Mouse (Mus musculus) limb, embryonic 14.5 days (tissue): ENCODE data around the gene Tsc2. TPM values are rescaled to one million over a fixed set of nuclear protein-coding genes. Genes with fewer than 3 reads are reported as not detected.

Experiments used
- ATAC-seq: fragments of 200-750 bp; cut with Nextera tagmentation; 2 replicates; pipeline ENCODE4 v1.8.0; 2017; ENCODE audit warnings: low read depth, moderate number of reproducible peaks, moderate TSS enrichment; ENCODE audit not compliant: low FRiP score
- DNase-seq: peaks from one replicate; pipeline ENCODE4 v3.0.0-alpha.2; 2015; ENCODE audit warnings: low spot score
- H3K27ac ChIP-seq: fragments of 300-500 bp; sonication (generic); replicated peaks from 2 replicates; pipeline ENCODE4 v1.5.1; 2014; ENCODE audit warnings: low read depth, mild to moderate bottlenecking, low read length, moderate library complexity, mixed read lengths
- H3K27me3 ChIP-seq: fragments of 300-500 bp; sonication (generic); 2 replicates; pipeline ENCODE4 v1.6.1; 2014; ENCODE audit warnings: low read length, mixed read lengths; ENCODE audit not compliant: control insufficient read depth, insufficient read depth
- H3K36me3 ChIP-seq: fragments of 300-500 bp; sonication (generic); 2 replicates; pipeline ENCODE4 v1.6.1; 2014; ENCODE audit warnings: mild to moderate bottlenecking, low read length, moderate library complexity, mixed read lengths; ENCODE audit not compliant: control insufficient read depth, insufficient read depth
- H3K4me1 ChIP-seq: fragments of 300-500 bp; sonication (generic); 2 replicates; pipeline ENCODE4 v1.6.1; 2014; ENCODE audit warnings: antibody characterized with exemption, low read length, mixed read lengths; ENCODE audit not compliant: control insufficient read depth, insufficient read depth
- H3K4me2 ChIP-seq: fragments of 300-500 bp; sonication (generic); replicated peaks from 2 replicates; pipeline ENCODE4 v1.6.1; 2014; ENCODE audit warnings: low read depth, mild to moderate bottlenecking, low read length, moderate library complexity; ENCODE audit not compliant: severe bottlenecking
- H3K4me3 ChIP-seq: fragments of 300-500 bp; sonication (generic); replicated peaks from 2 replicates; pipeline ENCODE4 v1.5.1; 2014; ENCODE audit warnings: low read length
- H3K9ac ChIP-seq: fragments of 300-500 bp; sonication (generic); 2 replicates; pipeline ENCODE4 v1.6.1; 2014; ENCODE audit warnings: mild to moderate bottlenecking, low read depth, low read length, moderate library complexity; ENCODE audit not compliant: severe bottlenecking
- H3K9me3 ChIP-seq: fragments of 300-500 bp; sonication (generic); 2 replicates; pipeline ENCODE4 v1.6.1; 2016; ENCODE audit warnings: low read length; ENCODE audit not compliant: control insufficient read depth
- POLR2A ChIP-seq: fragments of 200-500 bp; IDR thresholded peaks from 2 replicates; pipeline ENCODE4 v1.8.0; 2012; ENCODE audit warnings: inconsistent platforms, mild to moderate bottlenecking, moderate library complexity, borderline replicate concordance; ENCODE audit not compliant: insufficient read depth, insufficient read length; ENCODE audit errors: extremely low read depth
- WGBS: fragments of 180-500 bp; shearing (Covaris S2); extraction: QIAGEN DNeasy Blood & Tissue Kit; methylation state at CpG from one replicate; pipeline ENCODE4 v1.1.7; 2014; 5-methylcytosine and 5-hydroxymethylcytosine counted together
- polyA plus RNA-seq, 2 experiments: library from polyadenylated mRNA; depleted of rRNA in 1 of 2; stranded (reverse) in 1 of 2; unstranded in 1 of 2; fragments of >200 nt; fragmentation: Nextera tagmentation in 1 of 2; extraction: Ambion mirVana in 1 of 2; gene quantifications; 2 replicates each; pipeline versions ENCODE4 v1.2.1 to v1.2.3; 2012 to 2014

Tsc2 gene
- polyA plus RNA-seq, 2 experiments, result 62.9 to 162 TPM

DNA sequence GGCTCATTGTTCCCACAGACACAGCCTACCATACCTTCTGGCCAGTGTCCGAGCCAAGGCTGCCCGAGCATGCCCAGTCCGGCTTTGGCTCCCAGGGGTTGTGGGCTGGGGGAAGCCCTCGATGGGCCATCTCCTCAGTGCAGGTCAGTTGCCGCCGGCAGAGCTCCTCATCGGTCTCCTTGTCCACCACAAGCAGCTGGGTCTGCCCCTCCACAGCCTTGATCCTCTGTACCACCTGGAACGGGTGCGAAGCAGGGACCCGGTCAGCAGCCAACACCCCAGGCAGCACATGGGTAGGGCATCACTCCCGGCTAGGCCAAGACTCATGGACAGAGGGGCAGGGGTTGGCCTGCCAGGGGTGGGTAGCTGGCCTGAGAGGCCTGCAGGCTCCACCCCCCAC is 15.1 kb upstream of the Tsc2 start:
- no peak overlapping the region for H3K27ac ChIP-seq
- peaks cover 26% of the 10 kb centered on the region for H3K36me3 ChIP-seq
- H3K9me3 ChIP-seq, result no peaks in the 10 kb centered on the region
- H3K4me3 ChIP-seq, result no peak overlapping the region
- whole genome bisulfite sequencing, result 79% methylated on average over 9 of the region's 11 CpGs
- ATAC-seq, result no peak
- no peak for DNase-seq
- no peak overlapping the region; the same call in 1 of the 2 replicates for H3K9ac ChIP-seq
- H3K27me3 ChIP-seq, result no peaks in the 10 kb centered on the region
- no peak overlapping the region for H3K4me2 ChIP-seq
- H3K4me1 ChIP-seq, result peaks cover 32% of the 10 kb centered on the region
- no peak for TF ChIP-seq POLR2A

DNA sequence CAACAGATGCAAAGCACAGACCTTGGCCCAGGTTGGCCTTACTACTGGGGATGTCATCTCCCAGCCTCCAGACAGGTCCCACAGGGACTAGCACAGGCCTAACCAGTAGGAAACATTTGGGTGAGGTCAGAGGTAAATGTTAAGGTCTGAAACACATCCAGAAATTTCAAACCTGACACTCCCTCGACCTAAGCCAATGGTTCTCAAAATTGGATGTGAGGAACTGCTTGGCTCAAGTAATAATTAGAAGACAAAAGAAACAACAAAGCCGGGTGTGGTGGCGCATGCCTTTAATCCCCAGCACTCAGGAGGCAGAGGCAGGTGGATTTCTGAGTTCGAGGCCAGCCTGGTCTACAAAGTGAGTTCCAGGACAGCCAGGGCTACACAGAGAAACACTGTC is 14.0 kb upstream of the Tsc2 start:
- no peak for TF ChIP-seq POLR2A
- Histone ChIP-seq H3K27ac (no peak overlapping the region), H3K9me3 (no peaks in the 10 kb centered on the region), H3K36me3 (peaks cover 36% of the 10 kb centered on the region), H3K27me3 (no peaks in the 10 kb centered on the region), H3K4me2 (no peak overlapping the region), H3K4me1 (peaks cover 32% of the 10 kb centered on the region), H3K9ac (no peak overlapping the region), H3K4me3 (no peak overlapping the region)
- DNase-seq, result no peak
- 88% methylated on average over 4 of the region's 4 CpGs for WGBS
- no peak for ATAC-seq

DNA sequence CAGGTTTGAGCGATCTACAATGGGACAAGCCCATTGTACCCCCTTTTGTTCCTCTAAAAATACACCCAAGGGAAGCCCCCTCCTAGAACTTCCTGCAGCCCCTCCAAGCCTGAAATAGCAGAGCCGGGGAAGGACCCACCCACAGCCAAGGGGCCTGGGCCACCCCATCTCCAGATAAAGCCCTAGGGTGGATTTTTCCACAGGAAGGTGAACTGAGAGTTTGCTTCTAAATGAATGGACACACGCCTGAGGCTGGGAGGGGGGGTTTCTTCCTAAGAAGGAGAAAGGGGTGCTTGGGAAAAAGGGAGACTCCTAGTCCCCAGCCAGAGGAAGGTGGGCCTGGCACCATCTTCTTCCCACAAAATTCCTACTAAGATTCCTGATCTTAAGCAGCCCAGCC is 13.5 kb upstream of the Tsc2 start:
- H3K4me1 ChIP-seq, result peaks cover 32% of the 10 kb centered on the region
- H3K9ac ChIP-seq, result no peak overlapping the region
- no peak overlapping the region for H3K27ac ChIP-seq
- TF ChIP-seq POLR2A, result no peak
- H3K36me3 ChIP-seq, result peaks cover 38% of the 10 kb centered on the region
- no peak for DNase-seq
- no peaks in the 10 kb centered on the region for H3K27me3 ChIP-seq
- no peaks in the 10 kb centered on the region for H3K9me3 ChIP-seq
- WGBS, result 74% methylated on average over 3 of the region's 3 CpGs
- ATAC-seq, result no peak
- H3K4me3 ChIP-seq, result no peak overlapping the region
- no peak overlapping the region for H3K4me2 ChIP-seq

DNA sequence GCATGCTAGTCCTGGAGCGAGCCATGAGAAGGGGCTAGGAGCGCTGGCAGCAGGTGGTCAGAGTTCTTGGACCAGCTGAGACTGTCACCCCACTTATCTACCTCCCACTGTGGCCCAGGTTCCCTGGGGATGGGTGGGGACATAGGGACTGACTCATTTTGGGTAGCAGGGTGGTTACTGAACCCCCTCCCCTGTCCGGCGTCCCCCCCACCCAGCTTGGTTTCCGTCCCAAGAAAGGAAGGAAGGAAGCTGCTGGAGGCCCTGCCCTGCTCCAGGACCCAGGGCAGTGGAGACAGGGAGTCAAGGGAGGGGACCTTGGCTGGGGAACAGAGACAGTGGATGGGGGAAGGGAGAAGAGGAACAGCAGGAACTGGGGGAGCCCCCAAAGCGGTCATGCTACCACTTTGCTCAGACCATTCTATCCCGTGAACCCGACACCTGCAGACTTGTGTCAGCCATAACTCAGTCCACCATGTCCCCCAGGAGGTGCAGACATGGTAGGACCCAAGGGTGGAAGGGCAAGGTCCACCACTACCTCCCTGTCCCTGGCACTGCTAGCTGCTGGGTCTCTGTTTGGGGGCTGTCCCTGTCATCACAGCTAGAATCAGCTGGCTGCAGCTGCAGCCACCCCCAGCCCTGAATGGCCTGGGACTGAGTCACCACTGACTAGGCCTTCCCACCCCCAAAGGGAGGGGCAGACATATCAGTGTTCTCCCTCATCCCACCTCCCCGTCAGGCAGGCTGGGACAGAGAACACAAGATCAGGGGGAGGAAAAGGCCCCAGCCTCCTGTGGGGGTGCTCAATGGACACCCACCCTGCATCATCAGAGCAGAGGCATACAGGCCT is 12.7 kb upstream of the Tsc2 start:
- no peak overlapping the region for H3K4me2 ChIP-seq
- peak overlapping the region; percentile 7; the same call in 1 of the 2 replicates for H3K9ac ChIP-seq
- TF ChIP-seq POLR2A, result no peak
- WGBS, result 69% methylated on average over 9 of the region's 9 CpGs
- H3K4me3 ChIP-seq, result no peak overlapping the region
- peaks cover 46% of the 10 kb centered on the region for H3K36me3 ChIP-seq
- peaks cover 33% of the 10 kb centered on the region for H3K4me1 ChIP-seq
- no peak for ATAC-seq
- no peaks in the 10 kb centered on the region for H3K27me3 ChIP-seq
- peak overlapping the region; percentile 48 for H3K27ac ChIP-seq
- DNase-seq, result no peak
- H3K9me3 ChIP-seq, result no peaks in the 10 kb centered on the region

DNA sequence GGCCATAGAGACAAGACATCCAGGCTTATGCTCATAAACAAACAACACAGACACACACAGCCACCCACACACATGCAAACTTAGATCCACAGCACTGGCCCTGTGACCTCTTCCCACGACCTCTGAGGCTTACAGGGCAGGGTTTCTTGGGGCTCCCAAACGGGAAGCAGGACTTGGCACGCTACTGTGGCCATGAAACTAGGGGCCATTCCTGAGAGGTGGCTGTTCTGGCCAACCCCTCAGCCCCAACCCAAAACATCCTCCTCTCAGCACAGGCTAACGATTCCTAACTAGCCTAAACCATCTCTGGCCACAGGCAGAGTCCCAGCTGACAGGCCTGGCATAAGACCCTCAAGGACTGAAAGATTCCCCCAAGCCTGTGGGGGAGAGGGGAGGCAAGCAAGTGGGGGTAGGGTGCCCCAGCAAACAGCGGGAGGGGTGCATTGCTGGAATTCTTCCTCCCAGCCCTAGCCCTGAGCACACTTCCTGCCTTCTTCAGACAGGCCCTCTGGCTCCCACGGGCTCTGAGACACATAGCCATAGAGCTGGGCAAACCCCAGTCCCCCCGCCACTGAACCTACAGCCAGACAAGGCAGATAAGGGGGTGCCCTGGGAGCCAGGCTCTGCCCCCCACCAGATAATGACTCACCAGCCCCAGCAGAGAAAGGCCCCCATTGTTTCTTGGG is 11.7 kb upstream of the Tsc2 start:
- Histone ChIP-seq H3K36me3 (peaks cover 49% of the 10 kb centered on the region), H3K9me3 (no peaks in the 10 kb centered on the region), H3K4me2 (no peak overlapping the region), H3K27ac (peak overlapping the region; percentile 48; the same call in 1 of the 2 replicates), H3K4me3 (no peak overlapping the region), H3K27me3 (no peaks in the 10 kb centered on the region), H3K4me1 (peaks cover 38% of the 10 kb centered on the region), H3K9ac (peak overlapping the region; percentile 36; the same call in 1 of the 2 replicates)
- 29% methylated on average over 7 of the region's 7 CpGs for WGBS
- no peak for TF ChIP-seq POLR2A
- no peak for DNase-seq
- peak; percentile 24; the same call in 1 of the 2 replicates for ATAC-seq
